Mouse (Mus musculus) lung, postnatal 0 days (tissue): ENCODE results near the gene Rpl9-ps6.

Source experiments
- CTCF ChIP-seq: IDR thresholded peaks from 2 replicates; pipeline ENCODE4 v1.5.1; 2016; ENCODE audit warnings: antibody characterized with exemption, mild to moderate bottlenecking
- EP300 ChIP-seq: IDR thresholded peaks from 2 replicates; pipeline ENCODE4 v1.6.1; 2016; ENCODE audit warnings: antibody characterized with exemption, mild to moderate bottlenecking, control low read depth

DNA sequence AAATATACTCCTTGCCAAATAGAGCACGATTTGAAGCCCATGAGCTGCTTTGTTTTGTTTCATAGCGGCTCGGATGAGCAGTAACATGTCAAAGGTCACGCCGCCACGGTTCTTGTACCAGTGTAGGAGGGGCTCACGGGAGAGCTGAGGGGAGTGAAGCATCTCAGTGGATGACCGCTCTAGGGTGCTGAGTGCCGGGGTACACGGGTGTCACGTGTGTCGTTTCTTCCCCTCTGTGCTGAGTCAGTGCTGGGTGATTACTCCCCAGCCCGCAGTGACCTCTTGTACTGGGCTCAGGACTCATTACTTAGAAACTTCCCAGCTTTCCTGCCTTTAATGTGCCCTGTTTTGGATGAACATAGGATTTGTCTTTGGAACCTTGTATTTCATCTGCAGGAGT lies 28.2 kb upstream of the Rpl9-ps6 start:
- TF ChIP-seq EP300 (no peak), CTCF (no peak)
